Mouse (Mus musculus): Measurements from ENCODE around the gene Clba1.
"Not testable (repeated sequence)": the region's sequence is repeated elsewhere in the genome, so short reads cannot be mapped to it uniquely, and the experiment has no call there.

Gene Clba1

GRCm38 (mm10) chr12:112819057-112819662, 10.4 kb downstream of the Clba1 start:
- DNase-seq, result peak; percentile 49 to 64

GRCm38 (mm10) chr12:112820401-112820999, 11.8 kb downstream of the Clba1 start:
- peak in 1 of 2 experiments; percentile 25 for DNase-seq

- peak in 1 of 2 experiments; percentile 41 for DNase-seq
These were observed 12.5 kb downstream of the Clba1 start for GRCm38 (mm10) chr12:112821216-112821615.

GRCm38 (mm10) chr12:112821974-112822373, 13.2 kb downstream of the Clba1 start:
- DNase-seq, result peak in 1 of 2 experiments; percentile 25

GRCm38 (mm10) chr12:112822676-112823075, 13.9 kb downstream of the Clba1 start:
- DNase-seq, result peak in 1 of 2 experiments; percentile 29

- peak in 1 of 2 experiments; percentile 55 for DNase-seq
These were observed 14.5 kb downstream of the Clba1 start for GRCm38 (mm10) chr12:112823221-112823620.

- DNase-seq, result no peak
These were observed 17.2 kb downstream of the Clba1 start for GRCm38 (mm10) chr12:112825901-112826300.

- peak; percentile 31 to 66 for DNase-seq
These were observed 19.9 kb downstream of the Clba1 start for GRCm38 (mm10) chr12:112828501-112829243.

GRCm38 (mm10) chr12:112829244-112829864, 20.6 kb downstream of the Clba1 start, which contains the start of gene Cdca4:
Gene Cdca4, minus strand, starts transcription at chr12:112829423.
- peak; percentile 98 to 99 for DNase-seq

- DNase-seq, result no peak
These were observed 21.4 kb downstream of the Clba1 start for GRCm38 (mm10) chr12:112830141-112830540.

- peak in 1 of 2 experiments; percentile 26 for DNase-seq
These were observed 21.8 kb downstream of the Clba1 start for GRCm38 (mm10) chr12:112830570-112830969.

- DNase-seq, result no peak
These were observed 23.7 kb downstream of the Clba1 start for GRCm38 (mm10) chr12:112832411-112832810.

- no peak for DNase-seq
These were observed 24.8 kb downstream of the Clba1 start for GRCm38 (mm10) chr12:112833527-112833926.

GRCm38 (mm10) chr12:112835046-112835445, 26.3 kb downstream of the Clba1 start:
- no peak for DNase-seq

GRCm38 (mm10) chr12:112840209-112841086, 31.7 kb downstream of the Clba1 start:
- DNase-seq, result no peak

GRCm38 (mm10) chr12:112841338-112841892, 32.7 kb downstream of the Clba1 start:
- DNase-seq, result not testable (repeated sequence)

- DNase-seq, result not testable (repeated sequence)
These were observed 33.4 kb downstream of the Clba1 start for GRCm38 (mm10) chr12:112842128-112842527.

GRCm38 (mm10) chr12:112843803-112844202, 35.1 kb downstream of the Clba1 start:
- peak; percentile 90 to 95 for DNase-seq

GRCm38 (mm10) chr12:112847880-112848279, 39.1 kb downstream of the Clba1 start:
- DNase-seq, result no peak

GRCm38 (mm10) chr12:112849235-112850022, 40.7 kb downstream of the Clba1 start:
- DNase-seq, result peak in 1 of 2 experiments; percentile 47

- DNase-seq, result no peak
These were observed 41.6 kb downstream of the Clba1 start for GRCm38 (mm10) chr12:112850344-112850743.

Data from kidney, postnatal 25 days (tissue).